15 mouse cellular contexts compared by ENCODE assay signal in genomic region chr1:43171093-43171492, GRCm38 (mm10). TPM values are rescaled to one million over a fixed set of nuclear protein-coding genes. Genes with fewer than 3 reads are reported as not detected.
DNase-seq lines count a peak whose midpoint lies in the region; ATAC-seq lines count a peak whose summit lies in the region.
"Had no signal": no experiment of that assay in that cellular context is flagged by ENCODE, and none has a peak within 500 bp of the region (broad histone marks: within the 10 kb centered on the region; RNA-seq: fewer than 3 reads in every experiment).

No protein-coding gene starts in this region.

- no peak overlapping the region for H3K9ac ChIP-seq in embryonic facial prominence, embryonic 14.5 days (ENCODE audit: low read depth, low read length)
- H3K9ac ChIP-seq in intestine, embryonic 14.5 days (ENCODE audit: low read length) = no peak overlapping the region
- H3K9ac ChIP-seq in intestine, embryonic 16.5 days (ENCODE audit: low read depth, low read length) = no peak overlapping the region
- H3K9ac ChIP-seq in lung, embryonic 16.5 days (ENCODE audit: low read length) = no peak overlapping the region
- no peak overlapping the region for H3K9ac ChIP-seq in neural tube, embryonic 15.5 days (replicated peaks)
- H3K9ac ChIP-seq: embryonic facial prominence, embryonic 13.5 days; forebrain, embryonic 12.5 days; limb, embryonic 12.5 days; liver, embryonic 15.5 days; midbrain, embryonic 15.5 days had no signal

- no peak overlapping the region for H3K27ac ChIP-seq in embryonic facial prominence, embryonic 14.5 days (replicated peaks; ENCODE audit: low read depth, low read length)
- no peak overlapping the region for H3K27ac ChIP-seq in embryonic facial prominence, embryonic 10.5 days (replicated peaks)
- 0 out of 2 replicates have a peak overlapping the region, but pooled peaks have one; percentile 11 for H3K27ac ChIP-seq in intestine, embryonic 14.5 days (ENCODE audit: low read depth)
- H3K27ac ChIP-seq in intestine, embryonic 16.5 days (ENCODE audit: low read length) = no peak overlapping the region
- no peak overlapping the region for H3K27ac ChIP-seq in lung, embryonic 16.5 days (ENCODE audit: low read length)
- no peak overlapping the region for H3K27ac ChIP-seq in neural tube, embryonic 15.5 days (replicated peaks)
- H3K27ac ChIP-seq: embryonic facial prominence, embryonic 13.5 days; forebrain, embryonic 12.5 days; limb, embryonic 12.5 days; liver, embryonic 15.5 days; midbrain, embryonic 15.5 days had no signal

- peak; percentile 72 for DNase-seq in embryonic facial prominence, embryonic 14.5 days (ENCODE audit: low spot score)
- no peak for DNase-seq in embryonic facial prominence, embryonic 10.5 days (ENCODE audit: low spot score)
- DNase-seq in intestine, embryonic 14.5 days (ENCODE audit: low spot score) = no peak
- no peak for DNase-seq in lung, postnatal 4 days
- no peak for DNase-seq in gastrocnemius, adult 18-20 months (ENCODE audit: low spot score)
- DNase-seq: cerebellum, postnatal 25 days; thymus, postnatal 25 days had no signal

- 19% methylated on average over 3 of the region's 3 CpGs for WGBS in embryonic facial prominence, embryonic 14.5 days
- 32% methylated on average over 3 of the region's 3 CpGs for WGBS in embryonic facial prominence, embryonic 10.5 days
- 16% methylated on average over 3 of the region's 3 CpGs for WGBS in intestine, embryonic 14.5 days
- 26% methylated on average over 3 of the region's 3 CpGs for whole genome bisulfite sequencing in intestine, embryonic 16.5 days
- 8% methylated on average over 3 of the region's 3 CpGs for WGBS in lung, embryonic 16.5 days
- WGBS in neural tube, embryonic 15.5 days = 40% methylated on average over 3 of the region's 3 CpGs

- no peak for ATAC-seq in embryonic facial prominence, embryonic 14.5 days (ENCODE audit: low read depth)
- no peak for ATAC-seq in intestine, embryonic 14.5 days (replicated peaks; ENCODE audit: low FRiP score, low TSS enrichment, low read depth)
- ATAC-seq in intestine, embryonic 16.5 days = no peak
- peak; percentile 34; the same call in 1 of the 2 replicates for ATAC-seq in lung, embryonic 16.5 days (ENCODE audit: low read depth)
- ATAC-seq in neural tube, embryonic 15.5 days (ENCODE audit: low FRiP score) = no peak
- ATAC-seq: midbrain, embryonic 15.5 days had no signal

- H3K4me2 ChIP-seq in embryonic facial prominence, embryonic 14.5 days (ENCODE audit: low read depth, low read length) = no peak overlapping the region
- H3K4me2 ChIP-seq in intestine, embryonic 14.5 days (ENCODE audit: low read length) = no peak overlapping the region
- H3K4me2 ChIP-seq in intestine, embryonic 16.5 days (ENCODE audit: low read depth, low read length) = no peak overlapping the region
- H3K4me2 ChIP-seq in lung, embryonic 16.5 days (ENCODE audit: low read depth, low read length) = no peak overlapping the region
- no peak overlapping the region for H3K4me2 ChIP-seq in neural tube, embryonic 15.5 days
- H3K4me2 ChIP-seq: embryonic facial prominence, embryonic 13.5 days; forebrain, embryonic 12.5 days; limb, embryonic 12.5 days; liver, embryonic 15.5 days; midbrain, embryonic 15.5 days had no signal

- no peaks in the 10 kb centered on the region for H3K36me3 ChIP-seq in embryonic facial prominence, embryonic 14.5 days (ENCODE audit: control insufficient read depth, insufficient read depth, low read length)
- H3K36me3 ChIP-seq in embryonic facial prominence, embryonic 10.5 days (replicated peaks) = no peaks in the 10 kb centered on the region
- no peaks in the 10 kb centered on the region for H3K36me3 ChIP-seq in intestine, embryonic 14.5 days (ENCODE audit: control insufficient read depth, insufficient read depth, low read length)
- H3K36me3 ChIP-seq in intestine, embryonic 16.5 days (ENCODE audit: control insufficient read depth, insufficient read depth, low read length) = no peaks in the 10 kb centered on the region
- H3K36me3 ChIP-seq in lung, embryonic 16.5 days (ENCODE audit: control insufficient read depth, insufficient read depth, low read length) = no peaks in the 10 kb centered on the region
- H3K36me3 ChIP-seq in neural tube, embryonic 15.5 days = no peaks in the 10 kb centered on the region
- H3K36me3 ChIP-seq: embryonic facial prominence, embryonic 13.5 days; forebrain, embryonic 12.5 days; limb, embryonic 12.5 days; liver, embryonic 15.5 days; midbrain, embryonic 15.5 days had no signal

- H3K4me1 ChIP-seq in embryonic facial prominence, embryonic 14.5 days (ENCODE audit: control insufficient read depth, insufficient read depth, low read length) = peaks cover 6% of the 10 kb centered on the region
- H3K4me1 ChIP-seq in embryonic facial prominence, embryonic 10.5 days = peaks cover 11% of the 10 kb centered on the region
- H3K4me1 ChIP-seq in intestine, embryonic 14.5 days (replicated peaks; ENCODE audit: control insufficient read depth, insufficient read depth, low read length) = peaks cover 25% of the 10 kb centered on the region
- H3K4me1 ChIP-seq in intestine, embryonic 16.5 days (ENCODE audit: control insufficient read depth, insufficient read depth, low read length) = peaks cover 21% of the 10 kb centered on the region
- peaks cover 4% of the 10 kb centered on the region; the same call in 1 of the 2 replicates for H3K4me1 ChIP-seq in lung, embryonic 16.5 days (replicated peaks; ENCODE audit: control insufficient read depth, insufficient read depth, low read length)
- no peaks in the 10 kb centered on the region for H3K4me1 ChIP-seq in neural tube, embryonic 15.5 days
- H3K4me1 ChIP-seq: forebrain, embryonic 12.5 days; liver, embryonic 15.5 days; midbrain, embryonic 15.5 days had no signal

- no peaks in the 10 kb centered on the region for H3K9me3 ChIP-seq in embryonic facial prominence, embryonic 14.5 days (ENCODE audit: control insufficient read depth, low read length)
- H3K9me3 ChIP-seq in embryonic facial prominence, embryonic 10.5 days = no peaks in the 10 kb centered on the region
- no peaks in the 10 kb centered on the region for H3K9me3 ChIP-seq in intestine, embryonic 14.5 days (ENCODE audit: control insufficient read depth, low read length)
- H3K9me3 ChIP-seq in intestine, embryonic 16.5 days (ENCODE audit: control insufficient read depth, low read length) = no peaks in the 10 kb centered on the region
- H3K9me3 ChIP-seq in lung, embryonic 16.5 days (ENCODE audit: control insufficient read depth, low read length) = no peaks in the 10 kb centered on the region
- no peaks in the 10 kb centered on the region for H3K9me3 ChIP-seq in neural tube, embryonic 15.5 days (replicated peaks)
- H3K9me3 ChIP-seq: embryonic facial prominence, embryonic 13.5 days; forebrain, embryonic 12.5 days; limb, embryonic 12.5 days; liver, embryonic 15.5 days; midbrain, embryonic 15.5 days had no signal

- no peak overlapping the region for H3K4me3 ChIP-seq in embryonic facial prominence, embryonic 14.5 days (ENCODE audit: low read depth, low read length)
- no peak overlapping the region for H3K4me3 ChIP-seq in embryonic facial prominence, embryonic 10.5 days
- no peak overlapping the region for H3K4me3 ChIP-seq in intestine, embryonic 14.5 days (ENCODE audit: low read depth, low read length)
- H3K4me3 ChIP-seq in intestine, embryonic 16.5 days (ENCODE audit: low read length) = no peak overlapping the region
- H3K4me3 ChIP-seq in lung, embryonic 16.5 days (ENCODE audit: low read length) = no peak overlapping the region
- no peak overlapping the region for H3K4me3 ChIP-seq in neural tube, embryonic 15.5 days (replicated peaks)
- H3K4me3 ChIP-seq: embryonic facial prominence, embryonic 13.5 days; forebrain, embryonic 12.5 days; limb, embryonic 12.5 days; liver, embryonic 15.5 days; midbrain, embryonic 15.5 days had no signal

- H3K27me3 ChIP-seq in embryonic facial prominence, embryonic 14.5 days (replicated peaks; ENCODE audit: control insufficient read depth, insufficient read depth, low read length) = no peaks in the 10 kb centered on the region
- H3K27me3 ChIP-seq in embryonic facial prominence, embryonic 10.5 days (replicated peaks; ENCODE audit: low read depth, poor library complexity, severe bottlenecking) = no peaks in the 10 kb centered on the region
- H3K27me3 ChIP-seq in intestine, embryonic 14.5 days (replicated peaks; ENCODE audit: control insufficient read depth, insufficient read depth, low read length) = no peaks in the 10 kb centered on the region
- no peaks in the 10 kb centered on the region for H3K27me3 ChIP-seq in intestine, embryonic 16.5 days (replicated peaks; ENCODE audit: control insufficient read depth, insufficient read depth, low read length)
- H3K27me3 ChIP-seq in lung, embryonic 16.5 days (ENCODE audit: control insufficient read depth, insufficient read depth, low read depth, low read length) = no peaks in the 10 kb centered on the region
- no peaks in the 10 kb centered on the region for H3K27me3 ChIP-seq in neural tube, embryonic 15.5 days (replicated peaks)
- H3K27me3 ChIP-seq: embryonic facial prominence, embryonic 13.5 days; forebrain, embryonic 12.5 days; limb, embryonic 12.5 days; liver, embryonic 15.5 days; midbrain, embryonic 15.5 days had no signal

RNA-seq across cellular contexts. Expression of gene Fhl2, which starts 25.7 kb away (rescaled TPM):
- 24.3 and 29.7 TPM in 2 replicates for polyA plus RNA-seq in embryonic facial prominence, embryonic 14.5 days (2014; fragmentation: Nextera tagmentation; extraction: Ambion mirVana)
- 10.7 and 11.2 TPM in 2 replicates for polyA plus RNA-seq in embryonic facial prominence, embryonic 10.5 days (2016; fragmentation: Nextera tagmentation; extraction: Ambion mirVana)
- 60.5 and 70.1 TPM in 2 replicates for polyA plus RNA-seq in intestine, embryonic 14.5 days (2014; fragmentation: Nextera tagmentation; extraction: Ambion mirVana)
- 51.2 and 58.4 TPM in 2 replicates for polyA plus RNA-seq in intestine, embryonic 16.5 days (2015; fragmentation: Nextera tagmentation; extraction: Ambion mirVana)
- 29.7 and 31.2 TPM in 2 replicates for polyA plus RNA-seq in lung, embryonic 16.5 days (2015; fragmentation: Nextera tagmentation; extraction: Ambion mirVana)
- total RNA-seq in gastrocnemius, adult 18-20 months (2021) = 1 to 10 TPM; 4.4 to 6.7 TPM
- 31.4 and 32.3 TPM in 2 replicates for polyA plus RNA-seq in neural tube, embryonic 15.5 days (2015; fragmentation: Nextera tagmentation; extraction: Ambion mirVana)
